23 mouse cellular contexts compared by ENCODE assay signal in the genomic region with DNA sequence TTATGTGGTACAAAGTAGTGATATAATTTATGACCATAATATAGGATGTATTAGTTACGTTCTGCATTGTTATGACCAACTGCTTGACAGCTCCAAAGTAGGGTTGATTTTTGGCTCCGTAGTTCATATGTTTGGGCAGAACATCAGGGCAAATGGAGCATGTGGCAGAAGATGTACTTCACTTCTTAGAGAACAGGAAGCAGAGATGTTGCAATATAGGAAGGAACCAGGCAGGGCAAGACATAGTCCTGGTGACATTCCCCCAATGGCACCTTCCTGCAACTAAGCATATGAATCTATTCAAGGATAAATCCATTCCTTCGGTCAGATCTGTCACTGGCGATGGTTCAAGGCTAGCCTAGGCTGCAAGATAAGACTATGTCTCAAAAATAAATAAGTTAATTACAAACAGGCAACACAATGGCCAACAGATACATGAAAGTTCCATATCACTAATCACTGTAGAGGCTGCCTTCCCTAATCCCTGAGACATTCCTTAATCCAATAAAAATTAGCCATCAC.
"Had no signal": no experiment of that assay in that cellular context is flagged by ENCODE, and none has a peak within 500 bp of the region (broad histone marks: within the 10 kb centered on the region; RNA-seq: fewer than 3 reads in every experiment).

No protein-coding gene starts in this region.

- H3K9me3 ChIP-seq: hindbrain, embryonic 10.5 days; hindbrain, embryonic 12.5 days; intestine, embryonic 15.5 days; limb, embryonic 13.5 days; limb, embryonic 15.5 days; liver, embryonic 13.5 days had no signal

- H3K4me1 ChIP-seq: intestine, embryonic 15.5 days had no signal

- H3K27ac ChIP-seq: heart, adult 2 months; hindbrain, embryonic 12.5 days; hindbrain, embryonic 14.5 days; intestine, embryonic 15.5 days; layer of hippocampus, adult 2 months; left cerebral cortex, adult 2 months; limb, embryonic 13.5 days; limb, embryonic 15.5 days; liver, embryonic 13.5 days had no signal

- H3K27me3 ChIP-seq: intestine, embryonic 15.5 days; limb, embryonic 13.5 days; limb, embryonic 15.5 days; liver, embryonic 13.5 days had no signal

- H3K36me3 ChIP-seq: hindbrain, embryonic 12.5 days; intestine, embryonic 15.5 days; limb, embryonic 15.5 days; liver, embryonic 13.5 days had no signal

- H3K9ac ChIP-seq: hindbrain, embryonic 12.5 days; hindbrain, embryonic 14.5 days; intestine, embryonic 15.5 days; limb, embryonic 13.5 days; limb, embryonic 15.5 days; liver, embryonic 13.5 days had no signal

- ATAC-seq: hindbrain, embryonic 16.5 days; inflammation-experienced regulatory T-cells, adult 6 months; intestine, embryonic 15.5 days; intestine, postnatal 0 days had no signal

- DNase-seq: gastrocnemius, postnatal 14 days; gastrocnemius, postnatal 36 days; heart, adult 2 months; heart, postnatal 10 days; heart, postnatal 4 days; kidney, adult 18-20 months; kidney, adult 8-10 months; kidney, postnatal 10 days; kidney, postnatal 25 days; kidney, postnatal 4 days; liver, embryonic 13.5 days had no signal

- H3K4me2 ChIP-seq: heart, embryonic 11.5 days; hindbrain, embryonic 12.5 days; hindbrain, embryonic 14.5 days; intestine, embryonic 15.5 days; limb, embryonic 13.5 days; limb, embryonic 15.5 days; liver, embryonic 13.5 days had no signal

- H3K4me3 ChIP-seq: heart, adult 2 months; hindbrain, embryonic 10.5 days; hindbrain, embryonic 12.5 days; intestine, embryonic 15.5 days; layer of hippocampus, adult 2 months; left cerebral cortex, adult 2 months; limb, embryonic 13.5 days; limb, embryonic 15.5 days; liver, embryonic 13.5 days had no signal
